12 mouse cellular contexts compared by ENCODE assay signal in the genomic region with DNA sequence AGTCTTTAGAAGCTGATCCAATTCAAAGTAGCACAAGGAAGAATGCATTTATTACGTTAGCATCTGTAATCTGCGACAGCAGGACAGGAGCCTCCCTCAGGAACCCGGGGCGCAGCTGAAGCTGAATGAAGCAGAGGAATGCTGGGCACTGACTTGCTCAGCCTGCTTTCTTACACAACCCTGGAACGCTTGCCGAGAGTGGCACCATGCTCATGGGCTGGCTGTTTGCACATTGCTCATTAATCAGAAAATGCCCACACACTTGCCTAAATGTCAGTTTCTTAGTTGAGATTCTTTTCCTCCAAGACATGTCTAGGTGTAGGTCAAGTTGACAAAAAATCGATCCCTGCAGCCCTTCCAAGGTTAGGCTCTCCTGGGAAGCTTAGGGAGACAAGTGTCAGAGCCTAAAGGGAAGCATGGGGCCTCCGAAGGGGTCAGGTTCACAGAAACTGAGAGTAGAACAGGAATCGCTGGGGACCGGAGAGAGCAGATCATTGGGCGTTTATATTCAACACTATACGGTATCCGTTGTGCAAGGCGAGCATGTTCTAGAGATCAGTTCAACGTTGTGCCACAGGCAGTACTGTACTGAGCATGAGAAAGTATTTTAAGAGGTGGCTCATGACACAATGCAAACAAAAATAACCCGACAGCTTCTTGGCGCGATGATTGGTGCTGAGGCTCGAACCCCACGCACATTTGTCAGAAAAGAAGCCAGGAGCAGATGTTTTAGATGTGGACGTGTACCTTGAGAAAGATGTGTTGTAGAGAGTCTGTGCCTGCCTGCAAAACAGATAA. TPM values are rescaled to one million over a fixed set of nuclear protein-coding genes. Genes with fewer than 3 reads are reported as not detected.
DNase-seq lines count a peak whose midpoint lies in the region; TF ChIP-seq lines count a peak whose summit lies in the region.
"Had no signal": no experiment of that assay in that cellular context is flagged by ENCODE, and none has a peak within 500 bp of the region (broad histone marks: within the 10 kb centered on the region; RNA-seq: fewer than 3 reads in every experiment).

No protein-coding gene starts in this region.

- 77% methylated on average over 21 of the region's 21 CpGs for WGBS in cerebellum, adult 2 months

- no peak for TF ChIP-seq POLR2A in cerebellum, adult 2 months (IDR thresholded peaks at IDR 0.05; ENCODE audit: borderline replicate concordance, insufficient read depth, low read length)

- H3K4me1 ChIP-seq in cerebellum, adult 2 months (ENCODE audit: control insufficient read depth, insufficient read depth, low read length) = peaks cover 4% of the 10 kb centered on the region

- no peak for TF ChIP-seq CTCF in cerebellum, adult 2 months (IDR thresholded peaks at IDR 0.05; ENCODE audit: borderline replicate concordance, insufficient read depth, low read depth, low read length)

- DNase-seq in left cerebral cortex, adult 11 months (ENCODE audit: low spot score) = peak; percentile 51
- DNase-seq in left cerebral cortex, postnatal 10 days (ENCODE audit: extremely low spot score in 1 of 2, low spot score in 2 of 2) = no peak
- peak; percentile 41 for DNase-seq in heart, adult 8-10 months (ENCODE audit: low spot score)
- DNase-seq in left cerebral cortex, postnatal 25 days (ENCODE audit: low spot score in 2 of 2) = peak; percentile 54 to 88
- peak; percentile 49 to 83 for DNase-seq in right cerebral cortex, postnatal 36 days (ENCODE audit: low spot score in 2 of 2)
- no peak for DNase-seq in embryo, embryonic 10.5 days (ENCODE audit: low spot score)
- DNase-seq in gastrocnemius, postnatal 14 days = no peak
- no peak for DNase-seq in cerebellum, adult 2 months
- DNase-seq: liver, postnatal 0 days; retina, postnatal 1 day had no signal

- no peaks in the 10 kb centered on the region for H3K27me3 ChIP-seq in cerebellum, adult 2 months (ENCODE audit: control insufficient read depth, insufficient read depth, low read length)
- H3K27me3 ChIP-seq: CH12.LX had no signal

- intact Hi-C loops in left cerebral cortex, postnatal 10 days (cut with DNase I) = no loop called here
- intact Hi-C loops in left cerebral cortex, postnatal 25 days (cut with DNase I) = no loop called here
- intact Hi-C loops in gastrocnemius, postnatal 14 days (cut with DNase I; ENCODE audit: low total_unique reads) = loop anchor here (5.0 kb wide), 1 partner anchor 488 kb away; no protein-coding TSS in a partner anchor

- H3K27ac ChIP-seq in cerebellum, adult 2 months (ENCODE audit: insufficient read depth, low read length) = no peak overlapping the region
- H3K27ac ChIP-seq: hindbrain, postnatal 0 days had no signal

- H3K4me3 ChIP-seq in cerebellum, adult 2 months (replicated peaks; ENCODE audit: insufficient read depth, low read depth, low read length) = no peak overlapping the region

RNA-seq across cellular contexts. Expression of a gene that starts 11.4 kb away (rescaled TPM):
- 100 to 1,000 TPM; 133 to 144 TPM for total RNA-seq in left cerebral cortex, postnatal 10 days (2021)
- total RNA-seq in heart, adult 8-10 months (2022) = 1 to 10 TPM; 1.4 to 2.2 (median 1.6) TPM
- total RNA-seq in left cerebral cortex, postnatal 25 days (2021) = 10 to 100 TPM; 95.6 to 98.1 TPM
- 1 to 10 TPM; 1.2 to 1.8 TPM for total RNA-seq in gastrocnemius, postnatal 14 days (2021)
- polyA plus RNA-seq in cerebellum, adult 2 months (2012; rRNA removed) = 15.9 and 16.1 TPM in 2 replicates
- total RNA-seq: CH12.LX had no signal

Comparison
In these comparisons a context has a peak if more than half of its experiments do, and no peak if none do; other contexts are left out.
1. DNase-seq: peak in left cerebral cortex, adult 11 months (single experiment), heart, adult 8-10 months (single experiment), left cerebral cortex, postnatal 25 days (2 of 2) and right cerebral cortex, postnatal 36 days (2 of 2); none in left cerebral cortex, postnatal 10 days (0 of 2), embryo, embryonic 10.5 days (single experiment), gastrocnemius, postnatal 14 days (single experiment) and cerebellum, adult 2 months (0 of 2).
2. RNA of a gene that starts 11.4 kb away (total RNA-seq): 133 to 144 TPM in left cerebral cortex, postnatal 10 days and 95.6 to 98.1 TPM in left cerebral cortex, postnatal 25 days; 1.2 to 1.8 TPM in gastrocnemius, postnatal 14 days and 1.4 to 2.2 TPM in heart, adult 8-10 months; every median in the first group is over 10 times any median in the second.